Mouse (Mus musculus): ENCODE measurements around the gene Rhof. TPM values are rescaled to one million over a fixed set of nuclear protein-coding genes. Genes with fewer than 3 reads are reported as not detected.
"Not testable (repeated sequence)": the region's sequence is repeated elsewhere in the genome, so short reads cannot be mapped to it uniquely, and the experiment has no call there.

Gene Rhof
- total RNA-seq, 2 experiments from 2014 or later, result 1.5 to 2.1 TPM

DNA sequence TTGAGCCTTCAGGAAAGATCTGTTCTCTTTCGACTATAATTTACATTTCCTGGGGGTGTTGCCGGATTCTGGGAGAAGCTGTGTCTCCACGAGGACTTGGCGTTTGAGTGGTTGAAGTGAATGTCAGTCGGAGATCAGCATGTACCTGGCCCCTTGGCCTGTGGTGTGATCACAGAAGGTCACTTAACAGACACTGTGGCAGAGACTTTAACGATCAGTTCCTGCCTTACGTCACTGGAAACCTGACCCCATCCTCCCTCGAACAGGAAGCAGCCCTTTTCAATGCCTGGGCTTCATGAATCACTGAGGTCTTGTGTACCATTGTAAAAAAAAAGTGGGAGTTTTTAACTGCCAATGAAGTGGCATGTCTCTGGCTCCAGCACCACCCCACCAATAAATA, 52.5 kb downstream of the Rhof start:
- no peak for ATAC-seq (replicated peaks; ENCODE audit: low FRiP score, poor library complexity, severe bottlenecking)

DNA sequence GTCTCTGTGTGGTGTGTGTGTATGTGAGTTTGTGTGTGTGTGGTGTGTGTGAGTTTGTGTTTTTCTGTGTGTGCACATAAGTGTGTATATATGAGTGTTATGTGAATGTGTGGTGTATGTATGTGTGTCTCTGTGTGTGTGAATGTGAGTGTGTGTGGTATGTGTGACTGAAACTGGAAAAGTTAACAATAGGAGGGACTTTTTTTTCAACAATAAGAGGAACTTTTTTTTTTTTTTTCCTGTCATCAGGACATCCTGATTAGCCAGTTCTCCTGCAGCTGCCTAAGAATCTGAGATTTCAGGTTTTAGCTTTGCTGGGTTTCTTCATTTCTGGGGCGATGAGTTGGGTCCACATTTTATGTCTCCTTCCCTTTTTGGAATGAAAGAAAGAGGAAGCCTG, 52.9 kb downstream of the Rhof start:
- no peak for ATAC-seq (replicated peaks; ENCODE audit: low FRiP score, poor library complexity, severe bottlenecking)

DNA sequence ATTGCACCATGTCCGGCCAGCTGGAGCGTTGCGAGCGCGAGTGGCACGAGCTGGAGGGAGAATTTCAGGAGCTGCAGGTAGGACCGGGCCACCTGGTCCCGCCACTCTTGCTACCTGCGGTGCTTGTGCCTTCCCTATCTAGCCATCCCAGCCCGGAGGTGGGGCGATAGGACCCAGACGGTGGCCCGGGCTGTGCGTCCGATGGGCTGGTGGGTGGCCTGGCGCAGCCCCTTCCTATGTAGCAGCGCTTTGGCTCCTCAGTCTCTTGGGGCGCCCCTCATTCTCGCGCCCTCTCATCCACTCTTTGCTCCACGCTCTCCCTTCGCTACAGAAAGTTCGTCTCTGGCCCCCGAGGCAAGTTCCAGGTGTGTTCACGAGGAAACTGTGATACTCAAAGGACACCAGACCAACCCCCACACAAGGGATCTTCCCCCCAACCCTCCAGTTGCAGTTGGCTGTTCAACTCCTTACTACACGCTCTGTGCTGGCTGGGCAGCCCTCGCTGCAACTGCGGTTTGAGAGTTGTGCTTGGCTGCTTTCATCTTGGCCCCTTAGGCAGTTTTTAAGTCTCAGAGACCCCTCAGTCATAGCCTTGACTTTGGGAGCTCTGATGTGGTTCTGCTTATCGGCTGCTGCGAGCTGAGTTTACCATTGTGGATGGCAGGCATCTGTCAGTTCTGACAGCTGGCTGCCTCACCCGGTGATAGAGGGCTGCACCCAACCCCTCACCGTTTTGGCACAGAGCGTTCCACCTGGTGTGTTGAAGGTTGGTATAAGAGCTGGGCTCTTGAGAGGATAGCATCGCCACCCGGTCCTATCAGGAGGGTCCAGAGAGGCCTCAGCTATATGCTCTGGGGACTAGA, 55.8 kb downstream of the Rhof start:
- ATAC-seq (replicated peaks; ENCODE audit: low FRiP score, poor library complexity, severe bottlenecking), result peak; percentile 78

DNA sequence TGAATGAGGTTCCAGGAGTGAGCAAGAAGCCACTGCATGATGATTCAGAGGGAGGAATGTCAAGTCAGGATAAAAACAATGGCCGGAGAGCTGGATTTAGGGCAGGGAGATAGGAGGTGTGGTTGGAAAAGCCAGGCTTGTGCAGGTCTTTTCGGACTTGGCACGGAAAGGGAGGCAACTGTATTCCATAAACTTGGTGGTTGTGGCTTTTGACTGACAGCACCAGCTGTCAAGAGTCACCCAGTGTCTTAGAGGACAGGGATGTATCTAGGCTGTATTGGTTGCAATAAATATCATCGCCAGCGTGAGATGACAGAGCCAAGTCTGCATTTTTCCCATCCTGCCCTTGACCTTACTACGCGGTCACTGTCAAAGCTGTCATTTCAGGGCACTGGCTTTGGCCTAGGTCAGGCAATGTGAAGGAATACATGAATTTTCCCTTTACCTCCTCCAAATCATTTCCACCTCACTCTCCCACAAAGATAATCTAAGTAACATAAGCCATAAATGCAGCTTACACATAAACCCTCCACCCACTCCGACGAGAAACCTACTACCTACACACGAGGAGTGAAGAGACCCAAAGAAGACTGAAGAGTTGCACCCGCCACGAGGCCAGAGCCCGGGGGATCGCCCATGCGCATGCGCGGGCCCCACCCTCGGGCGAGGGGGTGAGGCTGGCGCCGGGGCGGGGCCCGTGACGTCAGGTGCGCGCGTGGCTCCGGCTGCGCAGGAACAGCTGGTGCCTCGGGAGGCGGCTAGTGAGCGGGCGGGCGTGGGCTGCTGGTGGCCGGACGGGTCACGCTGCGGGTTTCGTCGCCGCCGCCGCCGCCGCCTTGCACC, 56.7 kb downstream of the Rhof start:
- ATAC-seq (replicated peaks; ENCODE audit: low FRiP score, poor library complexity, severe bottlenecking), result peak; percentile 83

DNA sequence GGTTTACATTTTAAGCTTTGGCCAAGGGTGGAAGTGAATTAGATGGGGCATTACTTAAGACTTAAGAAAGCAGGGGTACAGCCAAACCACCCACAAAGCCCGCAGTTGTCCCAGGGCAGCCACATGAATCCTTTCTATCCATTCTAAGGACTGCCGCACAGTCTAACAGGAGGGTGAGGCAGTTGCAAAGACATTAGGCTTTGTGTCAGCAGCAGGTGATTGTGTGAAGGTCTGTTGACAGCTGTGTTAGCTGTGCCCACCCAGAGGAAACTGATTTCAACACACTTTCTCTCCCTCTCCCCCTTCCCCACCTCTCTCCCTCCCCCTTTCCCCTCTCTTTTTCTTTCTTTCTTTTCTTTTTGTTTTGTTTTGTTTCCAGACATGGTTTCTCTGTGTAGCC, 63.8 kb downstream of the Rhof start:
- ATAC-seq (replicated peaks; ENCODE audit: low FRiP score, poor library complexity, severe bottlenecking), result no peak

DNA sequence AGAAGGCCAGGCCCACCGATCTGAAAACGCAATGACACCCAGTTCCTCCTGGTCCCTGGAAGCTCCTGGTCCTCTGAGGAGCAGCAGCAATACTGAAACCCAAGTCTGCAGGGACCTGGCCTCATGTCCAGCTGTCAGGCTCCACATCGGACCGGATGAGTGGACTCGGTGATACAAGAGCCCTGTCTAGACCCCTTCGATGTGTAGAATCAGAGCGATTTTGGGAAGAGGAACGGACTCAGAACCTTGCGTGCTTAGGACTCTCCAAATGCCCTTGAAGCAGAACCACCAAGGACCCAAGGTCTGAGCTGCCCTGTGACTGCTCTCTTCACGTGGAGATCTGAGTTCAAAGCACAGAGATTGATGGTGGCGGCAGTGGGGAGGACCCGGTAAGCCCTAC, 64.4 kb downstream of the Rhof start, which contains the start of gene Tmem120b:
TSS of gene Tmem120b (plus strand) at position 301 of the 400 bp plus-strand sequence.
- ATAC-seq (replicated peaks; ENCODE audit: low FRiP score, poor library complexity, severe bottlenecking), result no peak

DNA sequence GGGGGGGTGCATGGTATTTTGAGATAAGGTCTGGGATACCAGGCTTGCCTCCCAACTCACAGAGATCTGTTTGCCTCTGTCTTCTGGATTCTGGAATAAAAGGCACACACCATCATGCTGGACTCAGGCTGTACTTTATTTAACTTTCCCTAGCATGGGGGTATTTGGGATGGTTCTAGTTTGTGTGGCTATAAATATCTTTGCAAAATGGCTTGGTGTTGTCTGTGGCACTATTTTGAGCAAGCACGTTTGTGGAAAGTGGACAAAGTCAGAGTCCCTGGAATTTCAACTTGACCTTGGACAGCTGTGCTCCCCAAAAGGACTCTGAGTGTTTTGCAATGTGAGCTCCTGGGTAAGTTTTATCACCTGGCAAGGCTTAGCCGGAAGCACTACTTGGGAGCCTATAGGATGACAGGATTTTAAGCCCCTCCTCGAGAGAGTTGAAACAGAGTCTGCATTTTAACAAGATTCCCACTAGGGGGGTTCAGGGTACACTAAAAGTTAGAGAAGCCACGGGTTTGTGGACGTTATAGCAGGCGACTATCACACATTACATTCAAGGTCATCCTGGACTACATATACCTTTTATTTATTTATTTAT, 65.0 kb downstream of the Rhof start:
- ATAC-seq (replicated peaks; ENCODE audit: low FRiP score, poor library complexity, severe bottlenecking), result peak; percentile 90

DNA sequence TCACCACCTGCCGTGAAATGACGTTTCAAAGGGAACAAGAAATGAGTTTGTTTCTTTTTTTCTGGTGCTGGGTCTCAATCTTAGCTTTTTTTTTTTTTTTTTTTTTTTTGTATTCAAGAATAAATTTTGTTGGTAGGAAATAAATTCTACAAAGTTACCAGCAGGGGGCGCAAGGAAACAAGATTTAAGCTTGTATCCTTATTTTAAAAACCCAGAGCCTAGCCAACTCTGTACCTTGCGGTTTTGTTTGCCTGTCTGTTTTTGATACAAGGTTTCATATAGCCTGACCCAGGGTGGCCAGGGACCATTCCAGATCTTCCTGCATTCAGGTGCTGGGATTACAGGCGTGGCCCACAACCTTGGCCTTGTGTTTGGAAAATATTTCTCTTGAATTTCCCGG, 68.3 kb downstream of the Rhof start:
- peak; percentile 48 for ATAC-seq (replicated peaks; ENCODE audit: low FRiP score, poor library complexity, severe bottlenecking)

DNA sequence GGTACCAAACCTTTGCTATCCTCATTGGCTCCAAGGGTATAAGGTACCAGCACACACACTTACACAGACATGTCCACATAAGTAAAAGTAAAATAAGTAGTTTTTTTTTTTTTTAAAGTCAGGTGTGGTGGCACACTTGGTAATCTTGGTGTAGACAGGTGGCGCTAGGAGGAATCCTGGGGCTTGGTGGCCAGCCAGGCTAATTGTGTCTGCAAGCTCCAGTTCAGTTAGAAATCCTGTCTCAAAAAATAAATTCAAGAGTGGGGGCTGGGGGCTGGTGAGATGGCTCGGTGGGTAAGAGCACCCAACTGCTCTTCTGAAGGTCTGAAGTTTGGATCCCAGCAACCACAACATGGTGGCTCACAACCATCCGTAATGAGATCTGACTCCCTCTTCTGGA, 69.4 kb downstream of the Rhof start:
- ATAC-seq (replicated peaks; ENCODE audit: low FRiP score, poor library complexity, severe bottlenecking), result no peak

DNA sequence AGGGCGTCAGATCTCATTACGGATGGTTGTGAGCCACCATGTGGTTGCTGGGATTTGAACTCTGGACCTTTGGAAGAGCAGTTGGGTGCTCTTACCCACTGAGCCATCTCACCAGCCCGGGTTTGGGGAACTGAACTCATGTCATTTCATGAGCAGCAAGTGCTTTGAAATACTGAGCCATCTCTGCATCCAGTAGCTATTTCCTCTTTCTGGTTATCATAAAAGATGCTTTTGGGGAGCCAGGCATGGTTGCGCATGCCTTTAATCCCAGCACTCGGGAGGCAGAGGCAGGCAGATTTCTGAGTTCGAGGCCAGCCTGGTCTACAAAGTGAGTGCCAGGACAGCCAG, 71.1 kb downstream of the Rhof start:
- ATAC-seq (replicated peaks; ENCODE audit: low FRiP score, poor library complexity, severe bottlenecking), result not testable (repeated sequence)

DNA sequence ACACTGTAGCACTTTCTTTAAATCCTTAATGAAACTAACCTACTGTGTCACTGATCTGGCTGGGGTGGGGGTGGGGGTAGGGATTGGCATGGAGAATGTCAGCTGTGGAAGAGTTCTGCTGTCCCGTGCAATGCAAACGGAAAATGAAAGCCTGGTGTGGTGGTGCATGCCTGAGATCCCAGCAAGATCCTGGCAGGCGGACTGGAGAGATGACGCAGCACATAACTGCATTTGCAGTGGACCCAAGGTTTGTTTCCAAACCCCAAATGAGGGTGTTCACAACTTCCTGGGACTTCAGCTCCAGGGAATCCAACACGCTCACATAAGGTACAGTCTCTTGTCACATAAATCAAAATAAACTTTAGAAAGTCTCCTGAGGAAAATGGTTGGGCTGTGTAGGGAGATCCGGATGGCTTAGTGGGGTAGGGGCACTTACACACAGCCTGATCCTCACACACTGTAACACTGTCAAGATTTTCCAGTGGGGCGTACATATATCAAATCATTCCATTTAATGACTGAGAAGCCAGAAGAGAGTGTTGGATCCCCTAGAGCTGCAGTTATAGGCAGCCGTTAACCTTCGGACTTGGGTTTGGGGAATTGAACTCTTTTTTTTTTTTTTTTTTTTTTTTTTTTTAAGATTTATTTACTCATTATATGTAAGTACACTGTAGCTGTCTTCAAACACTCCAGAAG, 71.6 kb downstream of the Rhof start:
- ATAC-seq (replicated peaks; ENCODE audit: low FRiP score, poor library complexity, severe bottlenecking), result no peak

DNA sequence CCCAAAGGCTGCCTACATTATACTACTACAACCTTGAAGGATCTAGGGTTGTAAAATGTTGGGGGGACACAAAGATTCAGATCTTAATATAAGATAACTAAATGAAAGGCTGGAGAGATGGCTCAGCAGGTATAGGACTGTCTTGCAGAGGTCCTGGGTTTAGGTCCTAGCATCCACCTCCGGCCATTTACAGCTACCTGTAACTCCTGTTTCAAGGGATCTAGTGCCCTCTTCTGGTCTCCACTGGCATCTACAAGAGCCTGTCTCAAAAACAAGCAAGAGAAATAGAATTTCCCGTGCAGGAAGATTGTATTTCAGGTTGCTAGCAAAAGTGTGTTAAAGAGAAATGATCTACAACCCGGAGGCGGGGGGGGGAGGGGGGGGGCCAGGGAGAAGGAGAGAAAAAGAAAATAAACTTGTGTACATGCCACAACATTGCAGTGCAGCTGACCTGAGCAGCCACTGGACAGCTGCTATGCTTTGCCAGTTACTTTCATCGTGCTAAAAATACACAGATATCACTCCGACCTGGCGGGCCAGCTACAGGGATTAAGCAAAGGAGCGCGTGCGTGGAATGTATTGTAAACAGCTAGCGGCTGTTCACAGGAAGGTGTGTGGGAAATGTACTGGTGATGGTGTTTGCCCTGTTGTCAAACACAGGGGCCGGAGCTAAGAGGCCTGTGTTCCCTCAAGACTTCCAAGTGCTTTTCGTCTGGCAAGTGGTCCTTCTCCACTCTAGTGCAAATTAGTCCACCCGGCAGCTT, 72.6 kb downstream of the Rhof start:
- ATAC-seq (replicated peaks; ENCODE audit: low FRiP score, poor library complexity, severe bottlenecking), result peak; percentile 42

DNA sequence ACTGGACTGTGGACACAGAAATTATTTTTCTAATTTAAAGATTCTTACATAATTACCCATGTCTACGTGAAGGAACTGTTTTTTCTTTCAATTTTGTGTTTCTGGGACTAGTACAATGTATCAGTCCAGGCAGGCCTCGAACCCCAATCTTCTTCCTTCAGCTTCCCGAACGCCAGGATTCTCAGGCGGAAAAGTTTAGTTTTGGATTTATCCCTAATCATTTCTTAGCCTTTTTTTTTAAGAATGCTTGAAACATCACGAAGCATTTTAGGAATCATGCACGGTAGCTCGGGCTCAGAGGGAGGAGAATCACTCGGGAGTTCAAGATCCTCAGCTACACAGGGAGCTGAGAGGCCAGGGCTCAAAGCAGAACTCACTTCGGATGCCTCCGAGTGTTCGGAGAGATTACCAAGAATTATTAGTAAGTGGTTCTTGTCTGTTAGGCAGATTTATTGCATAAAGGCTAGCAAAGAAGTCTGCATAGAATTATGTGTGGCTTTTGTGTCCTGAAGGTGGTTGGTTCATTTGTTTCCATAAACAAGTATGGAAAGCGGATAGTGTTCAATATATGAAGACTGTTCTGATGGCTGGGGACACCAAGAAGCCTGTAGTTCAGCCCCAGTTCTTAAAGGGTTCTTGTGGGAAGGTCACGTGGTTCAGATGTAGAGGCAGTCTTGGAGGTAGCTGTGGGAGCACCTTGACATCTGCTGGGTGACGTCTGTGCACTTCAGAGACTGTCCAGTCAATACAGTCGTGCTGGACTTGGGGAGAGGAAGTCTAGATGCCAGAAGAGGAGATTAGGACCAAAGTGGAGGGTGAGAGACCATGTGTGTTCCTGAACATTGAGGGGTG, 74.0 kb downstream of the Rhof start:
- ATAC-seq (replicated peaks; ENCODE audit: low FRiP score, poor library complexity, severe bottlenecking), result peak; percentile 22; the same call in 1 of the 2 replicates

DNA sequence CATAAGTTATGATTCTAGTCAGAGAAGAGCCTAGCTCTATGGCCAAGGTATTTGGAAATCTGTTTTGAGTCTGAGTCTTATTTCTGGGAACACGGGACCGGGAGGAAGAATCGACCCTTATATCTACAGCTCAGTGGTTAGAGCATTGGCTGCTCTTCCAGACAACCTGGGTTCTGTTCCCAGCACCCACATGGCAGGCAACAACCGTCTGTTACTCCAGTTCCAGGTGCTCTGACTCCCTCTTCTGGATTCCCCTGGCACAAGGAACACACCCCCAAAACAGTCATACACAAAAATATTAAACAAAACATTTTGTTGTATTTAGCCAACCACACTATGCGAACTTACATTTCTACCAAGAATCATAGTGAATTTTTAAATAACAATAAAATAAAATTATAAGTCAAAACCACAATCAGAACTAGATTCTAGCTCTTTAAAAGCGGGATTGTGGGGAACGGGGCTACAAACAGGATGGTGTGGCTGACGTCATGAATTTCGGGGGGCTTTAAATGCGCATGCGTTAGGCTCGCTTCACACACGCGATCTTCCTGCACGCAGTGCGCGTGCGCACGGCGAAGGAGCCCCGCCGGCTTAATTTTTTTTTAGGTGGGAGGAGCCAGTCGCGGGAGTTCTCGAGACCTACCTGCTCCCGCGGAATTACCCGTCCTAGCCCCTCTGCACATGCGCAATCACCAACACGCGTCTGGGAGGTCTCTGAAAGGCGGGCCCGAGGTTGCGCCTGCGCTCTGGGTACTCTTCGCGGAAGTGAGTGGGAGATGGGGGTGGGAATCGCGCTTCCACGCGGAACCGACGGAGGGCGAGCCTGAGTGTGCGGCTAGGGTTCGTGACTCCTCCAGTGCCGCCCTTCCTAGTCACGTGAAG, 74.9 kb downstream of the Rhof start:
- ATAC-seq (replicated peaks; ENCODE audit: low FRiP score, poor library complexity, severe bottlenecking), result peak; percentile 96
